Mouse (Mus musculus) limb, embryonic 15.5 days (tissue): ENCODE data around the gene M1ap. TPM values are rescaled to one million over a fixed set of nuclear protein-coding genes. Genes with fewer than 3 reads are reported as not detected.

ENCODE experiments used
- ATAC-seq: fragments of 200-750 bp; cut with Nextera tagmentation; 2 replicates; pipeline ENCODE4 v1.8.0; 2017; ENCODE audit warnings: low read depth, moderate TSS enrichment; ENCODE audit not compliant: insufficient number of reproducible peaks, low FRiP score, low TSS enrichment
- H3K27ac ChIP-seq: fragments of 300-500 bp; sonication (generic); 2 replicates; pipeline ENCODE4 v1.5.1; 2015; ENCODE audit warnings: moderate library complexity, mild to moderate bottlenecking, inconsistent platforms
- H3K27me3 ChIP-seq: fragments of 300-500 bp; sonication (generic); 2 replicates; pipeline ENCODE4 v1.6.1; 2015; ENCODE audit warnings: inconsistent platforms
- H3K36me3 ChIP-seq: fragments of 300-500 bp; sonication (generic); 2 replicates; pipeline ENCODE4 v1.6.1; 2015; ENCODE audit warnings: inconsistent platforms
- H3K4me1 ChIP-seq: fragments of 300-500 bp; sonication (generic); 2 replicates; pipeline ENCODE4 v1.6.1; 2015; ENCODE audit warnings: inconsistent platforms
- H3K4me2 ChIP-seq: fragments of 300-500 bp; sonication (generic); 2 replicates; pipeline ENCODE4 v1.6.1; 2015; ENCODE audit warnings: mild to moderate bottlenecking, inconsistent platforms
- H3K4me3 ChIP-seq: fragments of 300-500 bp; sonication (generic); 2 replicates; pipeline ENCODE4 v1.5.1; 2015; ENCODE audit warnings: mild to moderate bottlenecking, inconsistent platforms
- H3K9ac ChIP-seq: fragments of 300-500 bp; sonication (generic); 2 replicates; pipeline ENCODE4 v1.6.1; 2015; ENCODE audit warnings: inconsistent platforms
- H3K9me3 ChIP-seq: fragments of 300-500 bp; sonication (generic); 2 replicates; pipeline ENCODE4 v1.6.1; 2016; ENCODE audit warnings: inconsistent platforms
- WGBS: fragments of 180-500 bp; shearing (Covaris S2); methylation state at CpG from one replicate; pipeline ENCODE4 v1.1.7; 2015; 5-methylcytosine and 5-hydroxymethylcytosine counted together
- polyA plus RNA-seq: library from polyadenylated mRNA; unstranded; fragments of >200 nt; fragmentation: Nextera tagmentation; extraction: Ambion mirVana; gene quantifications from 2 replicates; pipeline ENCODE4 v1.2.1, GENCODE M21; 2015

The M1ap gene
- polyA plus RNA-seq, 1 experiment from 2014 or later = 0.86 TPM

GRCm38 (mm10) chr6:83044742-83045141 is 98.0 kb downstream of the M1ap start:
- no peak overlapping the region for H3K4me3 ChIP-seq
- no peaks in the 10 kb centered on the region for H3K9me3 ChIP-seq
- no peak overlapping the region for H3K9ac ChIP-seq
- no peaks in the 10 kb centered on the region for H3K4me1 ChIP-seq
- H3K4me2 ChIP-seq = no peak overlapping the region
- peaks cover 5% of the 10 kb centered on the region; the same call in 1 of the 2 replicates for H3K36me3 ChIP-seq
- 70% methylated on average over 9 of the region's 9 CpGs for WGBS
- no peak overlapping the region for H3K27ac ChIP-seq
- H3K27me3 ChIP-seq = no peaks in the 10 kb centered on the region
- ATAC-seq = no peak

- H3K4me3 ChIP-seq = no peak overlapping the region
- H3K27me3 ChIP-seq = no peaks in the 10 kb centered on the region
- H3K9ac ChIP-seq = no peak overlapping the region
- H3K36me3 ChIP-seq = peaks cover 21% of the 10 kb centered on the region
- no peaks in the 10 kb centered on the region for H3K9me3 ChIP-seq
- no peak for ATAC-seq
- no peak overlapping the region for H3K4me2 ChIP-seq
- no peak overlapping the region for H3K27ac ChIP-seq
- WGBS = 66% methylated on average over 10 of the region's 10 CpGs
- peaks cover 15% of the 10 kb centered on the region for H3K4me1 ChIP-seq
These were observed 102.7 kb downstream of the M1ap start for GRCm38 (mm10) chr6:83049367-83049766.

GRCm38 (mm10) chr6:83053136-83053960 is 106.6 kb downstream of the M1ap start:
- Histone ChIP-seq H3K27ac (peak overlapping the region; percentile 91), H3K27me3 (no peaks in the 10 kb centered on the region), H3K4me3 (peak overlapping the region; percentile 66), H3K4me1 (peaks cover 29% of the 10 kb centered on the region), H3K9me3 (no peaks in the 10 kb centered on the region), H3K4me2 (peak overlapping the region; percentile 89), H3K36me3 (peaks cover 37% of the 10 kb centered on the region), H3K9ac (peak overlapping the region; percentile 83)
- ATAC-seq = no peak
- WGBS = under 1% methylated on average over 26 of the region's 26 CpGs

GRCm38 (mm10) chr6:83054074-83054851 is 107.6 kb downstream of the M1ap start, which contains the start of gene Aup1:
Gene Aup1, plus strand, starts transcription at chr6:83054521.
- Histone ChIP-seq H3K9ac (peak within 1 kb of the TSS; percentile 83), H3K27ac (peak within 1 kb of the TSS; percentile 91), H3K36me3 (peaks cover 37% of the 10 kb centered on the region), H3K4me3 (peak within 1 kb of the TSS; percentile 66), H3K4me2 (peak within 1 kb of the TSS; percentile 89), H3K27me3 (0 out of 2 replicates have a peak, but pooled peaks cover 2% of the 10 kb centered on the region), H3K4me1 (peaks cover 29% of the 10 kb centered on the region), H3K9me3 (no peaks in the 10 kb centered on the region)
- under 1% methylated on average over 61 of the region's 64 CpGs for WGBS
- peak; percentile 93 for ATAC-seq

- peak within 1 kb of the TSS; percentile 91 for H3K27ac ChIP-seq
- peak within 1 kb of the TSS; percentile 66 for H3K4me3 ChIP-seq
- H3K36me3 ChIP-seq = peaks cover 33% of the 10 kb centered on the region
- peaks cover 9% of the 10 kb centered on the region; the same call in 1 of the 2 replicates for H3K27me3 ChIP-seq
- peak; percentile 35; the same call in 1 of the 2 replicates for ATAC-seq
- H3K4me2 ChIP-seq = peak within 1 kb of the TSS; percentile 89
- H3K9ac ChIP-seq = peak within 1 kb of the TSS; percentile 83
- H3K4me1 ChIP-seq = peaks cover 29% of the 10 kb centered on the region
- WGBS = under 1% methylated on average over 49 of the region's 50 CpGs
- H3K9me3 ChIP-seq = no peaks in the 10 kb centered on the region
These were observed 108.2 kb downstream of the M1ap start, which contains the start of gene Htra2 for GRCm38 (mm10) chr6:83054871-83055431. Gene Htra2, minus strand, starts transcription at chr6:83055273.

- no peaks in the 10 kb centered on the region for H3K9me3 ChIP-seq
- H3K4me3 ChIP-seq = no peak within 1 kb of the TSS
- H3K4me1 ChIP-seq = peaks cover 23% of the 10 kb centered on the region
- no peak within 1 kb of the TSS for H3K4me2 ChIP-seq
- H3K27me3 ChIP-seq = peaks cover 38% of the 10 kb centered on the region
- H3K36me3 ChIP-seq = peaks cover 16% of the 10 kb centered on the region
- no peak within 1 kb of the TSS for H3K9ac ChIP-seq
- 43% methylated on average over 3 of the region's 3 CpGs for WGBS
- no peak for ATAC-seq
- H3K27ac ChIP-seq = no peak within 1 kb of the TSS
These were observed 111.1 kb downstream of the M1ap start, which contains the start of gene Dqx1 for GRCm38 (mm10) chr6:83057790-83058189. Gene Dqx1, plus strand, starts transcription at chr6:83057844.

- no peak for ATAC-seq
- H3K27ac ChIP-seq = no peak overlapping the region
- H3K9ac ChIP-seq = no peak overlapping the region
- H3K4me3 ChIP-seq = no peak overlapping the region
- H3K4me1 ChIP-seq = peaks cover 14% of the 10 kb centered on the region
- 81% methylated on average over 2 of the region's 2 CpGs for WGBS
- H3K9me3 ChIP-seq = no peaks in the 10 kb centered on the region
- H3K36me3 ChIP-seq = peaks cover 16% of the 10 kb centered on the region
- H3K4me2 ChIP-seq = no peak overlapping the region
- H3K27me3 ChIP-seq = peaks cover 47% of the 10 kb centered on the region
These were observed 112.0 kb downstream of the M1ap start for GRCm38 (mm10) chr6:83058725-83059124.

- Histone ChIP-seq H3K4me2 (no peak overlapping the region), H3K4me1 (peaks cover 26% of the 10 kb centered on the region), H3K4me3 (no peak overlapping the region), H3K9me3 (no peaks in the 10 kb centered on the region), H3K27ac (no peak overlapping the region), H3K9ac (no peak overlapping the region), H3K36me3 (no peaks in the 10 kb centered on the region), H3K27me3 (peaks cover 100% of the 10 kb centered on the region)
- 39% methylated on average over 8 of the region's 8 CpGs for WGBS
- ATAC-seq = no peak
These were observed 119.3 kb downstream of the M1ap start for GRCm38 (mm10) chr6:83065995-83066394.

- Histone ChIP-seq H3K4me1 (peaks cover 31% of the 10 kb centered on the region), H3K27ac (no peak overlapping the region), H3K4me2 (no peak overlapping the region), H3K9ac (no peak overlapping the region), H3K9me3 (no peaks in the 10 kb centered on the region), H3K27me3 (peaks cover 100% of the 10 kb centered on the region), H3K36me3 (no peaks in the 10 kb centered on the region), H3K4me3 (no peak overlapping the region)
- no peak for ATAC-seq
- 26% methylated on average over 6 of the region's 6 CpGs for WGBS
These were observed 119.7 kb downstream of the M1ap start for GRCm38 (mm10) chr6:83066441-83066840.

GRCm38 (mm10) chr6:83068221-83068620 is 121.5 kb downstream of the M1ap start:
- peaks cover 99% of the 10 kb centered on the region for H3K27me3 ChIP-seq
- no peak overlapping the region for H3K27ac ChIP-seq
- peaks cover 32% of the 10 kb centered on the region for H3K4me1 ChIP-seq
- H3K9me3 ChIP-seq = no peaks in the 10 kb centered on the region
- 14% methylated on average over 8 of the region's 8 CpGs for WGBS
- no peak overlapping the region for H3K4me3 ChIP-seq
- 0 out of 2 replicates have a peak overlapping the region, but pooled peaks have one; percentile 23 for H3K4me2 ChIP-seq
- no peak for ATAC-seq
- no peak overlapping the region for H3K9ac ChIP-seq
- H3K36me3 ChIP-seq = no peaks in the 10 kb centered on the region

- Histone ChIP-seq H3K27ac (no peak overlapping the region), H3K4me3 (peak overlapping the region; percentile 13), H3K4me1 (peaks cover 32% of the 10 kb centered on the region), H3K4me2 (peak overlapping the region; percentile 23; the same call in 1 of the 2 replicates), H3K36me3 (no peaks in the 10 kb centered on the region), H3K9me3 (no peaks in the 10 kb centered on the region), H3K27me3 (peaks cover 99% of the 10 kb centered on the region), H3K9ac (no peak overlapping the region)
- no peak for ATAC-seq
- 1% methylated on average over 77 of the region's 81 CpGs for WGBS
These were observed 122.2 kb downstream of the M1ap start for GRCm38 (mm10) chr6:83068706-83069487.
